Mouse (Mus musculus): ENCODE data around the gene Gm28374.

Gm28374 gene

DNA sequence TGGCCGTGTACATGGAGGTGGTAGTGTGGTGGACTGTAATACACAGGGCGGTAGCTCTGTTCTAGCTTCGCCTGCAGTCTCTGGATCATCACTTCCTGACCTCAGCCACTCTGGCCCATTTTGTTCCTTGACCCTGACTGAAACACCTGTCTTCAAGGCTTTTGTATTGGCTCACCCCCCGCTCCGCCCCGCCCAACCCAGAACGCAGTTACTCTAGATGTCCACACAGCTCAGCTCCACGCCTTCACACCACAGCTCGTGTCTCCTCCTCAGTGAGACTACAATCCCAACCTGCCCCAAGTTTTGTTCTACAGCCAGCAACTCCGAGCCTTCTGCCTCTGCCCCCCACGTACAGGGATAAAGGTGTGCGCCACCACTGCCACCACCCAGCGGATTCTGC, 6.8 kb upstream of the Gm28374 start:
- DNase-seq (ENCODE audit: low read depth in 2 of 2, low spot score in 2 of 2) = no peak

DNA sequence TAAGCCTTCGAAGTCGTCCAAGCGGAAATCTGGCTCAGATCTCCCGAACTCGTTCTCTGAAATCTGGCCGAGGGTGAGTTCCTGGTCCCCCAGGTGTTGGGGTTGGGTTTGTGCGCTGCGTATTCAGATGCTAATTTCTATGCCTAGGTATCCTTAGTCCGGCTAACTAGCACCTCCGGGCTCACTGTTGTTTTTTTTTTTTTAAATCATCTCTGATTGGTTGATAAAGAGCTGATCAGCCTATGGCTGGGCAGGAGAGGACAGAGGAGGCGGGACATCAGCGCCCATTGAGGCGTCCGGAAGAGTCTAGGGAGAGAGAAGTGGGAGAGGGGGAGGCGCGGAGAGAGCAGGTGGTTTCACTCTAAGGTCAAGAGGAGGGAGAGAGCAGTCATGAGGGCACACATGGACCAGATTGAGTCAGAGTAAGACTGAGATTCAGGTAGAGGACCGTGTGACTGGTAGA, 3.4 kb upstream of the Gm28374 start:
- peak in 1 of 2 experiments; percentile 40 for DNase-seq (ENCODE audit: low read depth in 2 of 2, low spot score in 2 of 2)

DNA sequence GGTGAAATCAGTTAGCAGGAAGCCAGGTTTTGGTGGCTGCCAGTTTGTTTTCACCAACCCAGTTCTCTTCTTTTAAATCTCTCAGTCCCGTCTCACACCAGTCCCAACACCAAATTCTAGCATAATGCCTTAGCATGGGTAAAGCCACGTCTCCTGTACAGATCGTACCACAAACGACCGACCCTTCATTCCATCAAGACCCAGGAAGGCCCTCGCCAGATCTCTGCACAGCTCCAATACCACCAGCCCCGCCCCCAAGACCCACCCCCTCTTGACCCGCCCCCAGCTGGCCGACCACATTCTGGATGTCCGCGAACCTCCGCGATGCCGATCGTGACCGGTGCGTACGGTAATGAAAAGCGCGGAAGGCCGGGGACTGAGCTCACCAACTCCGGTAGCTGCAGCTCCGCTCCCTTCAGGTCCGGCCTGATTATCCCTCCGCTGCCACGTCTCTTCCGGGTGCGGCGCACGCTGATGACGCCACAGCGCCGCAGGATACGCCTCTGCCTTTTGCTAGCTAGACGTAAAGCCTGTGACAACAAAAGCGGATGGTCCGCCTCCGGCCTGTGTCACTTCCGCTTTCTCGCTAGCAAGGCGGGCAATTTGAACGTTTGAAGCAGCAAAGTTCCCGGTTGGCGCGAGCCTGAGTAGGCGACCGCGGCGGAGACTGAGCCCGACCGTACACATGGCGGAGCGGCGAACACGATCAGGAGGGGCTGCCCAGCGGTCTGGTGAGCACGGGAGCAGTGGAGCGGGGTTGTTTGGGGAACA, 2.6 kb upstream of the Gm28374 start, which contains the start of the genes Zfpl1 and Cdca5:
Zfpl1 (minus strand) TSS at position 479 of the 771 bp plus-strand sequence.
Cdca5 (plus strand) TSS at position 506 of the 771 bp plus-strand sequence.
- DNase-seq (ENCODE audit: low read depth in 2 of 2, low spot score in 2 of 2) = peak; percentile 94 to 95

DNA sequence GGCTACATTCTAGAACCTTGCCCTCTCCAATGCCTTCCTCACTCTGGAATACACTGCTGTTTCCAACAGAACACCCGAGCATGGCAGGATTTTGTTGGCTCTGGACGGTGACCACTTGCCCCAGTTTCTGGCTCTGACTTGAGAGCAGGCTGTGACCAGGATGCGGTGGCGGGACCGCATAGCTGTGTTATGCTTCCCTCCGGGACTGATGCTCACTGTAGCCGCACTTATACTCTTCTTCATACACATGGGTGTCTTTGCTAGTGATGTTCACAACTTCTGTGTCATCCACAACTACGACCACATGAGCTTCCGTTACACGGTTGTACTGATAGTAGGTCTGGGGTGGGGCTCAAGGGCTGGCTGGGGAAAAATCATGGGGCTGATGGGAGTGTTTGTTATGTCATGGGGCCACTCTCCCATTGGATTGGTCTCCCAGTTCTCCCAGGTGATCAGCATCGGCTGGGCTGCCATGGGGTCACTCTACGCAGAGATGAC, 2.0 kb downstream of the Gm28374 start, which contains the start of gene Tmem262:
Tmem262 (plus strand) TSS at position 51 of the 498 bp plus-strand sequence.
- DNase-seq (ENCODE audit: low read depth in 2 of 2, low spot score in 2 of 2) = no peak

DNA sequence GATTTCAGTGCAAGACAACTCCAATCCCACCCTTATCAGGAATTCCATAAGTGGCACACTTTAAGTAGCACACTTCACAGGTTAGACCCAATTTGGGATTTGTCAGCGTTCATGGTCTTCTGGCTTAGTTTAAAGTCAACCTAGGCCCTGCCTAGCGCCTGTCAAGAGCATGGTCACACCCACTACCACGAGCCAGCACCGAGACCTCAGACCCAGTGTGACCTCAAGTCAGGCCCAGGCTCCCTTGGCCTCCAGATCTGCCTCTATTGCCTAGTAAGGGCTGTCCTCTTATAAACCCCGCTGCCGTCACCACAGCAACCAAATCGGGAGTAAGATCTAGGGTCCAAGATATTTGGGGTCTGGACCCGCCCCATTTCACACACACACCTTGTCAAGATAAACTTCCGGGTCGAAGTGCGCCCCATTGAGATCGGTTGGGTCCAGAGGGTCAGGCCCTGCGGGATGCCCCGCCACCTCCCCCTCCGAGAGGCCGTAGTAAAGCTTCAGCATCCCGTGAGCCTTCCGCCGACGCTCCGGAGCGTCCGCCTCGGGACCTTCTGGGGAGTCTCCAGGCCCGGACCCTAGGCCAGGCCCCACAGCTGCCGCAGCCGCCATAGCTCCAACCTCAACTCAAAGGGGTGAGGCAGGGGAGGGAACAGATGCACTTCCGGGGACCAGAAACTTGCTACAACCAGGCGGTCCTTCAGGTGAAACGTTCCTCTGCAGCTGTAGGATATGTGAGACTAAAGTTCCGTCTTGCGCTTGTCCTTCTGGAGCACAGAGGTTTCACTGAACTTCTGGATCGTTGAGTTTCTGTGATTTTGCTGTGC, 5.3 kb downstream of the Gm28374 start, which contains the start of gene Vps51:
Vps51 (minus strand) TSS at position 668 of the 830 bp plus-strand sequence.
- peak; percentile 78 to 85 for DNase-seq (ENCODE audit: low read depth in 2 of 2, low spot score in 2 of 2)

DNA sequence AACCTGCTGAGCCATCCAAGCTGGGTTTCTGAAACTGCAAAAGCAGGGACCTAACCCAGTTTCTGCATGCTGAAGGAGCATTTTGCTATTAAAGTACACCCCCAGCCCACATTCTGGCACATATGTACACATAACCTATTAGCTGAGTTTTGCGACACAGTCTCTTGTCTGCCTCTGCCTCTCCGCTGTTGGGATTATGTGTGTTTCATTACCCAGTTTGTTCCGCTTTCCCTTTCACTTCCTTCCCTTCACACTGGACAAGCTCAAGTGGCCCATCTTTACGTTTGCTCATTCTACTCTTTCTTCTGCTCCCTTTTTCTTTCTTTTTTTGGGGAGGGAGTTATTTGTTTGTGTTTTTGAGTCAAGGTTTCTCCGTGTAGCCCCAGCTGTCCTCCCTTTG, 8.2 kb downstream of the Gm28374 start:
- DNase-seq (ENCODE audit: low read depth in 2 of 2, low spot score in 2 of 2) = no peak

DNA sequence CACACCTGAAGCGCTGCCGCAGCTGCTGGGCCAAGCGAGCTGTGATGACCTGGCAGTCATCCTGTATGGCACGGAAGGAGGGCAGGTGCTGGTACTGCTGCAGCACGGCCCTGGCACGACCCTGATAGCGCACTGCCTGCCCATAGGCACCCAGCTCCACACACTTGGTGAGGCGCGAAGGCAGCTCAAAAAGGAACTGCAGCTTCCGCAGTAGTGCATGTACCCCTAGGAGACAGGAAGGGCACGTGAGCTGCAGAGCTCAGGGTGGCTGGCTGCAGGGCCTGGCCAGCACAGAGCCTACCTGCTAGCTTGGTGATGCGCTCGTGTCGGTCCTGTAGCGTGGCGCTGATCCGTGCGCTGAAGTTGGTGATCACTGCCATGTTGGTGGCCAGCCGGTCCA, 10.8 kb downstream of the Gm28374 start:
- no peak for DNase-seq (ENCODE audit: low read depth in 2 of 2, low spot score in 2 of 2)

DNA sequence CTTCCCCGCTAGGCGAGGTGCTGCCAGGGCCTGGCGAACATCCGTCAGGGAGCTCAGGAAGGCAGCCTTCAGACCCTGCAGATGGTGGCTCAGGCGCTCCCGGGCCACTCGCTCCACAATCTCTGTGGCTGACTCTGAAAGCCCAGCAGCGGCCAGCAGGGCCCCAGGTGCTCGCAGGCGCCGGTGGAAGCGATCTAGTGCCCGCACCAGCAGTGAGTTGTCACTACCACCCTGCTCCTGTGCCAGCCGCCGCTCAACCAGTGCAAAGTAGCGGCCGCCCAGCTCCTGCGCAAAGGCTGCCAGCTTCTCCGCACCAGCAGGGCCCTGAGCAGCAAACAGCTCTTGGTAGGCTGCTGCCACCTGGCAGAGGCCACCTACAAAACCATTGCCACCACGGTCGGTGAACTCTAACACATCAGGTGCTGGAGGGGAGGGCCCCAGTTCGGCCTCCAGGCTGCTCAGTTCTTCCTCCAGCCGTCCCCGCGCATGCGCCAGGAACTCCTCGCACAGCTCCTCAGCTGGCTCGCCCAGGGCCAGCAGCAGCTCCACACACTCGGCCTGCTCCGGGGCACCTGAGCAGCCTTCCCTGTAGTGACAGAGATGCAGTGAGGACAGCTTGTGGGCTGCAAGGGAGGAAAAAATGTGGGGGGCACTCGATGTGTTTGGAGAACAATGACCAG, 11.3 kb downstream of the Gm28374 start:
- DNase-seq (ENCODE audit: low read depth in 2 of 2, low spot score in 2 of 2) = no peak

DNA sequence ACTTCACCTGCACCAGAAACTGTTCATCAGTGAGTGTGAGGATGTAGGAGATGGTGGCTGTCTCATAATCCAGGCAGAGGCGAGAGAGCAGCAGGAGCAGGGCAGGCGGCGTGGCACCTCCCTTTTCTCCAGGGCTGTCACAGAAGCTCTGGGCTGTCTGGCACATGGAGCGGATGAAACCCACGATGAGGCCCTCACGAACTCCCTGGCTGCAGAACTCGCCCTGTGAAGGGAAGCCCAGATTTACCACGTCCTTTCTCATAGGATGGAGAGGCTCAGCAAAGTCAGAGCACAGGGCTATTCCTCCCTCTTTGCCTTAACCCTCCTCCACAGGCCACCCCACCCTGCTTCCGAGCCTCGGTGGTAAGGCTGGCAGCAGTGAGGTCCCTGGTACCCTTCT, 12.2 kb downstream of the Gm28374 start:
- no peak for DNase-seq (ENCODE audit: low read depth in 2 of 2, low spot score in 2 of 2)

DNA sequence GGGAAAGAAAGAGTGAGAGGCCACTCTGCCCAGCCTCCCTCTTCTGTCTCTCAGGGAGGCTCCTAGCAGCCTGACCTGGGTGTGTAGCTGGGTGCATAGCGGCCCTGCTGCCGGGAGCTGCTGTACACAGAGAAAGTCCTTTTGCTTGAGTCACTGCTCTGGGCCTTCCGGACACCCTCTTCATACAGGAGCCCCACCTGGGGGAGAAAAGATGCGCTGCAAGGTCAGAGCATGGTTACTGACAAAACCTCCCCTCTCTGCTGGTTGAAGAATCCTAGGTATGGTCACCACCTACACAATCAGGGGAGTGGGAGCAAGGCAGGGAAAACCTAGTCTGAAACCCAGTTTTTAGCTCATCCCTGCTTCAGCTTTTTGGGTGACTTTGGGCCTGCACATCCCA, 13.1 kb downstream of the Gm28374 start:
- DNase-seq (ENCODE audit: low read depth in 2 of 2, low spot score in 2 of 2) = peak in 1 of 2 experiments; percentile 19

DNA sequence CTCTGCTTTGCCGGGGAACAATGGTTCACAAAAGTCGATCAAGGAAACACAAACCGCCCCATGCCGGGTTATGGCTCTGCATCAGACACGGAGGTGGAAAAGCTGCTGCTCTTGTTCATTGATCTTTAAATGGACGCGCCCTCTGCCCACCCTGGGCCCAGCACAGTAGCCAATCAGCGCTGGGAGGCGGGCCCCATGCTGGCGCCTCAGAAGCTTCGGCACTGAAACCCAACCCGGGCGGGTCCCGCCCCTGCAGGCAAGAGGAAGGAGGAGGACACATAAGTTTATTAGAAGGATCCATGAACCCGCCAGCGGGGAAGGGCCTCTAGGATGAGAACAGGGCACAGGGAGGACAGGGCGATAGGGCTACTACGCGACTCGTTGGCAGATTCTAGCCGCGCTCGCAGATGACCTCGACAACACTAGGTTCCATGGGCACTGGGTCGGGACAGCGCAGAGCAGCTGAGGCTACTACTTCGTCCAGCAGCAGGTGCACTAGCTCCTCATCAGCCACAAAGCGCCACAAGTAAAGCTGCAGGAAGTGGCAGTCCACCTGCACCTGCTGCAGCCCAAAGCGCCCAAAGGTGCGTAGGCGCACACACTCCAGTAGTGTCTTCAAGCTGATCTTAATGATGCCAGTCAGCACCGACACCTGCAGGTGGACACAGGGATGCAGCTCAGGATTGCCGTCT, 14.2 kb downstream of the Gm28374 start, which contains the start of gene Tm7sf2:
Tm7sf2 (minus strand) TSS at position 650 of the 692 bp plus-strand sequence.
- peak; percentile 84 to 85 for DNase-seq (ENCODE audit: low read depth in 2 of 2, low spot score in 2 of 2)

DNA sequence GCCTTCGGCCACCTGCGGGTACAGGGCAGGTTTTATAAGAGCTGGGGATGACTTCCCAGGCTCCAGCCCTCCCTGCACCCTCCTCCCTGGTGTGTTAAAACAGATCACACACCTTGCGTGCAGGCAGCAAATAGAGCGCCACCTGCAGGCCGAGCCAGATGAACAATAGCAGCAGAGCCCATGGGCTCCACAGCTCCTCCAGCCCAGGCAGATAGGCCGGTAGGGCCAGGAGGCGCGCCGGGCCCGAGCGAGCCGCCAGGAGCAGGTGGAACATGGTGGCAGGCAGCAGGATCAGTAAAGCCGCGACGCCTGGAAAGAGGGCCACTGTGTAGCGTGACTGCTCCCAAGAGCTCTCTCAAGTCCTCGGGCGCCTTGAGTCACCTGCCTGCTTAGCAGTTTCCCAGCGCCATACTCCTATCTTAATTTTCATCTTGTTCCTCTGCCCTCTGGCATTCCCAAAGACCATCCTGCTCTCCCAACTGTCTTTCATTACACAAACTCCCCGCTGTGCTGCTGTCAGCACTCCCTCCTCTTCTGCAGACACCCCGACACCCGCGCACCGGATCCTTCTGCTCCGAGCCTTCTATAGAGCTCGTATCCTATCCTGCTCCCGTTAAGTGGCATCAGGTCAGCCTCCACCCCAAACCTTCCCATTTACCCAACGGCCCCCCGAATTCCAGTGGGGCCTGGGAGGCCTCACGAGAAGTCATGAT, 14.9 kb downstream of the Gm28374 start:
- peak; percentile 79 to 89 for DNase-seq (ENCODE audit: low read depth in 2 of 2, low spot score in 2 of 2)

DNA sequence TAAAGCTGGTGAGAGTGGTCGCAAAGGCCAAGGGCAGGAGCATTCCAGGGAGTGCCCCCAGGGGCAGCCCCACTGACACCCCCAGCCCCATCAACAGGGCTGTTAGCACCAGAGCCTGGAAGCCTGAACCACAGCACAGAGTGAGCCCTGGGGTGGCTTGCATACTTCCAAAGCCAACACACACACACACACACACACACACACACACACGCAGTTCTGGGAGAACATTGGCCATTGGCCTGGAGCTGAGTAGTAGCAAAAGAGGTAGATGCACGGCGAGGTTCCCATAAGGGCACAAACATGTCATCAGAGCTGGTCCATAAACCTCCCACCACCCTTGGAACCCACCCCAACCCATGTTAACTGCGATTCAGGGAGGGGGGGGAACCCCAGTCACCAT, 15.5 kb downstream of the Gm28374 start:
- no peak for DNase-seq (ENCODE audit: low read depth in 2 of 2, low spot score in 2 of 2)

DNA sequence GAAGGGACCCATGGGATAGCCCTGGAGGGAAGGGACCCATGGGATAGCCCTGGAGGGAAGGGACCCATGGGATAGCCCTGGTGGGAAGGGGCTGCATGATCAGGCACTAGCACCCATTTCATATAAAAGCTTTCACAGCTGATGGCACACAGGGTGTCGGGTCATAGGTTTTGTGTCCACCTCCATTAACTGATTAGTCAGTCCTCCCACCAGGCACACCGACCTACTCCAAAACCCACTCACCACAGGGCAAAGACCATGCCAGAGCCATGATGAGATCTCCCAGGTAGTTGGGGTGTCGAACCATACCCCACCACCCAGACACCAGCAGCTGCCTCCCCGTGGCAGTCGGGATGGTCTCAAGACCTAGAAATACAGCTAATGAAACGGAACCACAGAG, 19.0 kb downstream of the Gm28374 start:
- no peak for DNase-seq (ENCODE audit: low read depth in 2 of 2, low spot score in 2 of 2)

DNA sequence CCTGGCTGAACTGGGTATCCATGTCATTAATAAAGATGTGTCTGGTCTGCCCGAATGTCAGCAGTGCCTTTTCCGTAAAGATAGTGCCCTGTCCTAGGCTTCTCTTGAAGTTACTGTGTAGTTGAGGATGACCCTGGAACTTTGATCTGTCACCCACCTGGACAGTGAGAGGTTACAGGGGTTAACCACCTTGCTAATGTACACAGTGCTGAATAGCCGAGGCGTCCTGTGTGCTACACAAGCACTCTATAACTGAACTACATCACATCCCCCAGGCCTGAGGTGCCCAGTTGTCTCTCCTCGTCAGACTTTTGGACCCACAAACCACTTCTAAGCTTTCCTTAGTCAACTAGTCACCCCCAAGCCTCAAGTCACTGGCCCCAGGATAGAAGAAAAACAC, 19.6 kb downstream of the Gm28374 start:
- DNase-seq (ENCODE audit: low read depth in 2 of 2, low spot score in 2 of 2) = no peak

DNA sequence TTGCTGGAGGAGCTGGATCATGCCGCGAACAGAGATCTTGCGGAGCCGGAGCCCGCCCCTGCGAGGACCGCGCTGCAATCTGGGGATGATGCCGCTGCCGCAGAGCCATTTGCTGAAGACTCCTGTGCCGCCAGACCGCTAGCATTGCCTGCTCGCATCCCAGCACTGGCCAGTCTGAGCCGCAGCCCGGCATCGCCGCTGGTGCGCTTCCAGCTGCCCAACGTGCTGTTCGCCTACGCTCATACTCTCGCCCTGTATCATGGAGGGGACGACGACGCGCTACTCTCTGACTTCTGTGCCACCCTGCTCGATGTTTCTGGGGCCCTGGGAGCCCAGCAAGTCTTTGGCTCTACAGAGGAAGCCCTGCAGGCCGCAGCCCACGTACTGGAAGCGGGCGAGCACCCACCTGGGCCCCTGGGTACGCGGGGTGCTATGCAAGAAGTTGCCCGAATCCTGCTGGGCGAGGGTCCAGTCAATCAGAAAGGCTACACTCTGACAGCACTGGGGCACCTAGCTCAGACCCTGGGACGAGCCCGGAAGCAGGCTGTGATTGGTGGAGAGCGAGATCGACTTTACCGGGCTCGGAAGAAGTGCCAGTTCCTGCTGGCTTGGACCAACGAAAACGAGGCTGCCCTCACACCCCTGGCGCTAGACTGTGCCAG, 20.3 kb downstream of the Gm28374 start:
- peak; percentile 35 to 36 for DNase-seq (ENCODE audit: low read depth in 2 of 2, low spot score in 2 of 2)

DNA sequence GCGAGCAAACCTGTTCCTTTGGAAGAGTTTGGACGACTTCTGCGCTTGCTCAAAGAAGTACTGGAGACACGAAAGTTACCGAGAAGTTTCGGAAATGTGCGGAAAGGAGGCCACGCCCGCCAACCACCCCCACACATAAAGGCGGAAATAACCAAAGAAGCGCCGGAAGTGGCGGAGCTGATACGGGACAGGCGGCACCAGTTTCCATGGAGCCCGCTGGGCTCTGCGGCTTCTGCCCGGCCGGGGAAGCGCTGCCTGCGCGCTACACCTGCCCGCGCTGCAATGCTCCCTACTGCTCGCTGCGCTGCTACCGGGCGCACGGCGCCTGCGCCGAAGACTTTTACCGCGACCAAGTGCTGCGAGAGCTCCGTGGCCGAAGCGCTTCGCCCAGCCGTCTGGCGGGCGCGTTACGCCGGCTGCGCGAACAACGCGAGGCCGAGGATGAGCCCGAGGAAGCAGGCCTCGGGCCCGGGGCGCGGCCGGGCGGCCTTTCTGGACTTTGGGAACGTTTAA, 21.0 kb downstream of the Gm28374 start, which contains the start of gene Znhit2:
Znhit2 (plus strand) TSS at position 172 of the 513 bp plus-strand sequence.
- peak; percentile 92 to 95 for DNase-seq (ENCODE audit: low read depth in 2 of 2, low spot score in 2 of 2)

DNA sequence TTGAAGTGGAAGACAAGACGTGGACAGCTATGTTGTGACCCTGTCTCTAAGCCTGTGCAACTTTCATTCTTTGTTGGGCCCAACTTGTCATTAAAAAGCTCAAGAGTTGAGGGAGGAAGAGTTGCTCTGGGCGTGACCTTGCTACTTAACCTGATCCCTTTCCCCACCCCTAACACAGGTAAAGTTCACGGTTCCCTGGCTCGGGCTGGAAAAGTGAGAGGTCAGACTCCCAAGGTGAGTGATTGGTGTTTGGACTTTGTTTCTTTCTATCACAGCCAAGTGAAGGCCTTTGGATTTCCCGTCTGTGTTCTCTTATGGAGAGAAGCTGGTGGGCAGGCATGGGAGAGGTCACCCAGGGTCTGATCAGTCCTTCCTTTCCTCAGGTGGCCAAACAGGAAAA, 23.1 kb downstream of the Gm28374 start:
- no peak for DNase-seq (ENCODE audit: low read depth in 2 of 2, low spot score in 2 of 2)

DNA sequence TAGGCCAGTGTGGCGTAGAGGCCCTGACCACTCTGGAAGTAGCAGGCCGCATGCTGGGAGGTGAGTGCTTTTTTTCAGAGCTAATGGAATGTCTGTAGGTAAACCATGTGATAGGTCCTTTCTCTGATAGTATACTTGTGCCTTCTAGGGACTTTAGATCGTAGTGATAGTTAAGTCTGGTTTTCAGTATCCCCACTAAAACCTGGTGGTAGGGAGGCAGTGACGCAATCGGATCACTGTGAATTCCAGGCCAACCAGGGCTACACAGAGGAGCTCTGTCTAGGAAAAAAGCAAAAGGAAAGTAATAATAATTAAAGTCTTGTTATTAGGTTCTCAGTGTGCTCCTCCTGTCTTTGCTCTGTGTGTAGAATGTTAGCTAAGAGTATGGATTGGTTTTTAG, 23.5 kb downstream of the Gm28374 start:
- no peak for DNase-seq (ENCODE audit: low read depth in 2 of 2, low spot score in 2 of 2)
